Mouse (Mus musculus) limb, embryonic 11.5 days (tissue): Measurements from ENCODE around the gene Trove2. TPM values are rescaled to one million over a fixed set of nuclear protein-coding genes. Genes with fewer than 3 reads are reported as not detected.
"Not testable (repeated sequence)": the region's sequence is repeated elsewhere in the genome, so short reads cannot be mapped to it uniquely, and the experiment has no call there.

ENCODE experiments used
- ATAC-seq: fragments of 200-750 bp; cut with Nextera tagmentation; 2 replicates; pipeline ENCODE4 v1.8.0; 2017; ENCODE audit warnings: low read depth; ENCODE audit not compliant: insufficient number of reproducible peaks, low FRiP score, low TSS enrichment
- DNase-seq: peaks from one replicate; pipeline ENCODE4 v3.0.0-alpha.2; 2015; ENCODE audit warnings: low spot score
- H3K27ac ChIP-seq: fragments of 300-500 bp; sonication (generic); replicated peaks from 2 replicates; pipeline ENCODE4 v1.5.1; 2014; ENCODE audit warnings: low read depth, mild to moderate bottlenecking, low read length
- H3K27me3 ChIP-seq: fragments of 300-500 bp; sonication (generic); 2 replicates; pipeline ENCODE4 v1.6.1; 2014; ENCODE audit warnings: mild to moderate bottlenecking, low read length, mixed read lengths; ENCODE audit not compliant: control insufficient read depth, insufficient read depth
- H3K36me3 ChIP-seq: fragments of 300-500 bp; sonication (generic); 2 replicates; pipeline ENCODE4 v1.6.1; 2014; ENCODE audit warnings: mild to moderate bottlenecking, low read length, moderate library complexity, mixed read lengths; ENCODE audit not compliant: control insufficient read depth, insufficient read depth
- H3K4me1 ChIP-seq: fragments of 300-500 bp; sonication (generic); 2 replicates; pipeline ENCODE4 v1.6.1; 2014; ENCODE audit warnings: low read length, mixed read lengths; ENCODE audit not compliant: control insufficient read depth, insufficient read depth
- H3K4me2 ChIP-seq: fragments of 300-500 bp; sonication (generic); 2 replicates; pipeline ENCODE4 v1.6.1; 2014; ENCODE audit warnings: low read depth, mild to moderate bottlenecking, moderate library complexity; ENCODE audit not compliant: severe bottlenecking
- H3K4me3 ChIP-seq: fragments of 300-500 bp; sonication (generic); 2 replicates; pipeline ENCODE4 v1.5.1; 2014; ENCODE audit warnings: low read depth, low read length
- H3K9ac ChIP-seq: fragments of 300-500 bp; sonication (generic); 2 replicates; pipeline ENCODE4 v1.6.1; 2014; ENCODE audit warnings: mild to moderate bottlenecking, low read length
- H3K9me3 ChIP-seq: fragments of 300-500 bp; sonication (generic); 2 replicates; pipeline ENCODE4 v1.6.1; 2016; ENCODE audit warnings: low read length; ENCODE audit not compliant: control insufficient read depth
- WGBS: fragments of 180-500 bp; shearing (Covaris S2); extraction: QIAGEN DNeasy Blood & Tissue Kit; methylation state at CpG from one replicate; pipeline ENCODE4 v1.1.7; 2014; 5-methylcytosine and 5-hydroxymethylcytosine counted together
- polyA plus RNA-seq: library from polyadenylated mRNA; unstranded; fragments of >200 nt; fragmentation: Nextera tagmentation; extraction: Ambion mirVana; gene quantifications from 2 replicates; pipeline ENCODE4 v1.2.1, GENCODE M21; 2014

Trove2 gene
- polyA plus RNA-seq, 1 experiment from 2014 or later: 22.3 TPM

GRCm38 (mm10) chr1:143730899-143731298, 46.0 kb downstream of the Trove2 start:
- H3K27me3 ChIP-seq: no peaks in the 10 kb centered on the region
- no peak overlapping the region for H3K4me2 ChIP-seq
- no peak overlapping the region for H3K4me3 ChIP-seq
- H3K27ac ChIP-seq: no peak overlapping the region
- ATAC-seq (no peak), DNase-seq (peak; percentile 30)
- no peaks in the 10 kb centered on the region for H3K4me1 ChIP-seq
- no peak overlapping the region for H3K9ac ChIP-seq
- no peaks in the 10 kb centered on the region for H3K36me3 ChIP-seq
- no peaks in the 10 kb centered on the region for H3K9me3 ChIP-seq
- 81% methylated on average over 2 of the region's 2 CpGs for WGBS

- H3K9ac ChIP-seq: no peak overlapping the region
- no peaks in the 10 kb centered on the region for H3K36me3 ChIP-seq
- no peak overlapping the region for H3K4me2 ChIP-seq
- H3K27me3 ChIP-seq: no peaks in the 10 kb centered on the region
- WGBS: 80% methylated on average over 9 of the region's 9 CpGs
- no peak for ATAC-seq
- no peak overlapping the region for H3K4me3 ChIP-seq
- DNase-seq: no peak
- no peak overlapping the region for H3K27ac ChIP-seq
- H3K4me1 ChIP-seq: no peaks in the 10 kb centered on the region
- no peaks in the 10 kb centered on the region for H3K9me3 ChIP-seq
Measured at GRCm38 (mm10) chr1:143727701-143728445, 49.0 kb downstream of the Trove2 start.

- H3K4me3 ChIP-seq: no peak overlapping the region
- no peaks in the 10 kb centered on the region for H3K9me3 ChIP-seq
- no peaks in the 10 kb centered on the region for H3K27me3 ChIP-seq
- H3K4me1 ChIP-seq: no peaks in the 10 kb centered on the region
- H3K9ac ChIP-seq: no peak overlapping the region
- 86% methylated on average over 5 of the region's 5 CpGs for WGBS
- H3K4me2 ChIP-seq: no peak overlapping the region
- DNase-seq (no peak), ATAC-seq (no peak)
- no peak overlapping the region for H3K27ac ChIP-seq
- no peaks in the 10 kb centered on the region for H3K36me3 ChIP-seq
Measured at GRCm38 (mm10) chr1:143724456-143725064, 52.3 kb downstream of the Trove2 start.

GRCm38 (mm10) chr1:143716038-143716437, 60.8 kb downstream of the Trove2 start, which contains the start of gene Glrx2:
Gene Glrx2, plus strand, starts transcription at chr1:143716338.
- not testable (repeated sequence) for H3K4me3 ChIP-seq, H3K9me3 ChIP-seq, H3K9ac ChIP-seq, H3K27ac ChIP-seq, H3K27me3 ChIP-seq, ATAC-seq, H3K36me3 ChIP-seq, H3K4me2 ChIP-seq, DNase-seq, H3K4me1 ChIP-seq
- WGBS: no CpG with 5 or more reads among the region's 2 CpGs

- 81% methylated on average over 5 of the region's 5 CpGs for WGBS
- H3K27me3 ChIP-seq: no peaks in the 10 kb centered on the region
- no peak overlapping the region for H3K4me2 ChIP-seq
- no peak overlapping the region for H3K9ac ChIP-seq
- H3K9me3 ChIP-seq: no peaks in the 10 kb centered on the region
- ATAC-seq (no peak), DNase-seq (no peak)
- H3K4me1 ChIP-seq: no peaks in the 10 kb centered on the region
- no peak overlapping the region for H3K4me3 ChIP-seq
- H3K36me3 ChIP-seq: no peaks in the 10 kb centered on the region
- H3K27ac ChIP-seq: no peak overlapping the region
Measured at GRCm38 (mm10) chr1:143710627-143710976, 66.3 kb downstream of the Trove2 start.

- no peaks in the 10 kb centered on the region for H3K27me3 ChIP-seq
- H3K4me1 ChIP-seq: no peaks in the 10 kb centered on the region
- no peak overlapping the region for H3K4me2 ChIP-seq
- ATAC-seq: 0 out of 2 replicates have a peak, but pooled peaks have one; percentile 26
- no peak overlapping the region for H3K27ac ChIP-seq
- no peak overlapping the region for H3K4me3 ChIP-seq
- DNase-seq: peak; percentile 23
- H3K36me3 ChIP-seq: no peaks in the 10 kb centered on the region
- H3K9ac ChIP-seq: no peak overlapping the region
- 56% methylated on average over 7 of the region's 7 CpGs for WGBS
- H3K9me3 ChIP-seq: no peaks in the 10 kb centered on the region
Measured at GRCm38 (mm10) chr1:143709966-143710626, 66.8 kb downstream of the Trove2 start.

GRCm38 (mm10) chr1:143708361-143708760, 68.5 kb downstream of the Trove2 start:
- Histone ChIP-seq H3K4me2 (no peak overlapping the region), H3K27me3 (no peaks in the 10 kb centered on the region), H3K4me3 (no peak overlapping the region), H3K9me3 (no peaks in the 10 kb centered on the region), H3K4me1 (no peaks in the 10 kb centered on the region), H3K9ac (no peak overlapping the region), H3K27ac (no peak overlapping the region), H3K36me3 (no peaks in the 10 kb centered on the region)
- WGBS: 79% methylated on average over 6 of the region's 6 CpGs
- no peak for DNase-seq
- no peak for ATAC-seq

GRCm38 (mm10) chr1:143707006-143707405, 69.9 kb downstream of the Trove2 start:
- no peak overlapping the region for H3K27ac ChIP-seq
- H3K4me3 ChIP-seq: no peak overlapping the region
- H3K4me1 ChIP-seq: no peaks in the 10 kb centered on the region
- H3K9ac ChIP-seq: no peak overlapping the region
- no peaks in the 10 kb centered on the region for H3K9me3 ChIP-seq
- ATAC-seq (no peak), DNase-seq (no peak)
- H3K4me2 ChIP-seq: no peak overlapping the region
- 79% methylated on average over 4 of the region's 4 CpGs for WGBS
- no peaks in the 10 kb centered on the region for H3K36me3 ChIP-seq
- H3K27me3 ChIP-seq: no peaks in the 10 kb centered on the region
